Mouse (Mus musculus) CH12.LX (cell line): ENCODE data around the gene Slc6a5. TPM values are rescaled to one million over a fixed set of nuclear protein-coding genes. Genes with fewer than 3 reads are reported as not detected.

Experiments
- DNase-seq: peaks from one replicate; pipeline ENCODE4 v3.0.0-alpha.2; 2013; ENCODE audit errors: extremely low read depth
- H3K27ac ChIP-seq: 2 replicates; pipeline ENCODE4 v1.5.1; 2012; ENCODE audit warnings: low read depth, mild to moderate bottlenecking, control low read depth, moderate library complexity; ENCODE audit not compliant: insufficient read depth
- H3K27me3 ChIP-seq: replicated peaks from 2 replicates; pipeline ENCODE3; 2012; ENCODE audit warnings: inconsistent platforms
- H3K36me3 ChIP-seq, 2 experiments: replicated peaks in 1 of 2; 2 replicates each; pipeline versions ENCODE3 to v1.6.1; 2012; ENCODE audit warnings: inconsistent platforms in 1 of 2, low read length in 1 of 2, mild to moderate bottlenecking in 1 of 2, mixed read lengths in 1 of 2, moderate library complexity in 1 of 2; ENCODE audit not compliant: control insufficient read depth in 1 of 2, insufficient read depth in 1 of 2
- H3K4me1 ChIP-seq, 2 experiments: 2 replicates each; pipeline ENCODE4 v1.6.1; 2012; ENCODE audit warnings: inconsistent platforms in 1 of 2, moderate library complexity in 1 of 2; ENCODE audit not compliant: insufficient read depth in 2 of 2, control insufficient read depth in 1 of 2
- H3K4me2 ChIP-seq: 2 replicates; pipeline ENCODE4 v1.6.1; 2012; ENCODE audit warnings: low read depth, mild to moderate bottlenecking, control low read depth; ENCODE audit not compliant: poor library complexity, insufficient read depth, severe bottlenecking
- H3K4me3 ChIP-seq, 3 experiments: fragments of 150-350 bp in 1 of 3; sonication (generic) in 1 of 3; replicated peaks in 1 of 3; 2 replicates each; pipeline versions ENCODE3 to v1.5.1; 2011 to 2012; ENCODE audit warnings: low read depth in 2 of 3, low read length in 2 of 3, mild to moderate bottlenecking in 2 of 3, moderate library complexity in 2 of 3, control low read depth in 1 of 3, improper control_type of control experiment in 1 of 3, inconsistent platforms in 1 of 3, mixed read lengths in 1 of 3; ENCODE audit not compliant: poor library complexity in 1 of 3
- H3K79me2 ChIP-seq: replicated peaks from 2 replicates; pipeline ENCODE4 v1.6.1; 2012; ENCODE audit warnings: mild to moderate bottlenecking, moderate library complexity; ENCODE audit not compliant: control insufficient read depth, poor library complexity, insufficient read depth, severe bottlenecking; ENCODE audit errors: extremely low read depth
- H3K9ac ChIP-seq: 2 replicates; pipeline ENCODE4 v1.6.1; 2012; ENCODE audit warnings: low read depth, mild to moderate bottlenecking, control low read depth, moderate library complexity; ENCODE audit not compliant: insufficient read depth
- H3K9me3 ChIP-seq: replicated peaks from 2 replicates; pipeline ENCODE3; 2012; ENCODE audit warnings: low read length, inconsistent platforms, mixed read lengths
- CHD2 ChIP-seq: IDR thresholded peaks from 2 replicates; pipeline ENCODE4 v1.6.1; 2011; ENCODE audit warnings: low read length, improper control_type of control experiment
- CTCF ChIP-seq, 2 experiments: IDR thresholded peaks in 1 of 2; conservative IDR thresholded peaks in 1 of 2; 2 replicates each; pipeline ENCODE4 v1.5.1; 2011 to 2012; ENCODE audit warnings: low read depth in 2 of 2, low read length in 2 of 2, improper control_type of control experiment in 1 of 2, inconsistent platforms in 1 of 2, mild to moderate bottlenecking in 1 of 2, moderate library complexity in 1 of 2
- E2F4 ChIP-seq: IDR thresholded peaks from 2 replicates; pipeline ENCODE4 v1.6.1; 2011; ENCODE audit warnings: low read depth, low read length, improper control_type of control experiment; ENCODE audit not compliant: insufficient replicate concordance
- ELF1 ChIP-seq: IDR thresholded peaks from 2 replicates; pipeline ENCODE4 v1.6.1; 2014; ENCODE audit warnings: low read depth, mild to moderate bottlenecking, inconsistent platforms, low read length, improper control_type of control experiment
- EP300 ChIP-seq: IDR thresholded peaks from 2 replicates; pipeline ENCODE4 v1.6.1; 2011; ENCODE audit warnings: low read length, improper control_type of control experiment
- ETS1 ChIP-seq: conservative IDR thresholded peaks from 2 replicates; pipeline ENCODE4 v1.6.1; 2012; ENCODE audit warnings: low read depth, mild to moderate bottlenecking, inconsistent platforms, low read length, improper control_type of control experiment, moderate library complexity
- GABPA ChIP-seq: IDR thresholded peaks from 2 replicates; pipeline ENCODE4 v1.6.1; 2012; ENCODE audit warnings: low read depth, low read length, improper control_type of control experiment, inconsistent platforms; ENCODE audit not compliant: insufficient replicate concordance
- HCFC1 ChIP-seq: IDR thresholded peaks from 2 replicates; pipeline ENCODE4 v1.6.1; 2012; ENCODE audit warnings: low read depth, mild to moderate bottlenecking, inconsistent platforms, low read length, improper control_type of control experiment
- IRF4 ChIP-seq: IDR thresholded peaks from 2 replicates; pipeline ENCODE4 v1.6.1; 2014; ENCODE audit warnings: low read depth, mild to moderate bottlenecking, inconsistent platforms, low read length, improper control_type of control experiment
- JUND ChIP-seq: conservative IDR thresholded peaks from 2 replicates; pipeline ENCODE4 v1.6.1; 2011; ENCODE audit warnings: low read depth, low read length, improper control_type of control experiment
- MAX ChIP-seq: IDR thresholded peaks from 2 replicates; pipeline ENCODE4 v1.6.1; 2011; ENCODE audit warnings: low read length, improper control_type of control experiment
- MAZ ChIP-seq: IDR thresholded peaks from 2 replicates; pipeline ENCODE4 v1.6.1; 2012; ENCODE audit warnings: low read depth, mild to moderate bottlenecking, inconsistent platforms, low read length, improper control_type of control experiment, moderate library complexity
- MEF2A ChIP-seq: IDR thresholded peaks from 2 replicates; pipeline ENCODE4 v1.6.1; 2014; ENCODE audit warnings: low read depth, mild to moderate bottlenecking, inconsistent platforms, low read length, improper control_type of control experiment, borderline replicate concordance
- MYC ChIP-seq: IDR thresholded peaks from 2 replicates; pipeline ENCODE4 v1.6.1; 2011; ENCODE audit warnings: low read depth, mild to moderate bottlenecking, improper control_type of control experiment, low read length
- PAX5 ChIP-seq: IDR thresholded peaks from 2 replicates; pipeline ENCODE4 v1.6.1; 2012; ENCODE audit warnings: low read length, inconsistent platforms, mixed read lengths
- POLR2A ChIP-seq: IDR thresholded peaks from 2 replicates; pipeline ENCODE4 v1.6.1; 2011; ENCODE audit warnings: low read depth, mild to moderate bottlenecking, improper control_type of control experiment, low read length
- POLR2AphosphoS2 ChIP-seq: IDR thresholded peaks from 2 replicates; pipeline ENCODE4 v1.6.1; 2011; ENCODE audit warnings: low read depth, low read length, improper control_type of control experiment
- RAD21 ChIP-seq: IDR thresholded peaks from 2 replicates; pipeline ENCODE4 v1.6.1; 2011; ENCODE audit warnings: low read depth, mild to moderate bottlenecking, low read length, improper control_type of control experiment, moderate library complexity
- RCOR1 ChIP-seq: conservative IDR thresholded peaks from 2 replicates; pipeline ENCODE4 v1.6.1; 2012; ENCODE audit warnings: low read depth, mild to moderate bottlenecking, inconsistent platforms, low read length, improper control_type of control experiment
- SIN3A ChIP-seq: IDR thresholded peaks from 2 replicates; pipeline ENCODE4 v1.6.1; 2012; ENCODE audit warnings: low read length, improper control_type of control experiment, inconsistent platforms
- SMC3 ChIP-seq: IDR thresholded peaks from 2 replicates; pipeline ENCODE4 v1.6.1; 2011; ENCODE audit warnings: low read depth, low read length, improper control_type of control experiment
- TBP ChIP-seq: conservative IDR thresholded peaks from 2 replicates; pipeline ENCODE4 v1.6.1; 2011; ENCODE audit warnings: low read depth, low read length, improper control_type of control experiment
- TCF12 ChIP-seq: IDR thresholded peaks from 2 replicates; pipeline ENCODE4 v1.6.1; 2014; ENCODE audit warnings: low read depth, mild to moderate bottlenecking, inconsistent platforms, low read length, improper control_type of control experiment
- UBTF ChIP-seq: IDR thresholded peaks from 2 replicates; pipeline ENCODE4 v1.6.1; 2012; ENCODE audit warnings: low read depth, mild to moderate bottlenecking, inconsistent platforms, low read length, improper control_type of control experiment, moderate library complexity
- USF2 ChIP-seq: conservative IDR thresholded peaks from 2 replicates; pipeline ENCODE4 v1.6.1; 2011; ENCODE audit warnings: low read depth, low read length, improper control_type of control experiment
- ZC3H11A ChIP-seq: IDR thresholded peaks from 2 replicates; pipeline ENCODE4 v1.6.1; 2012; ENCODE audit warnings: low read depth, mild to moderate bottlenecking, inconsistent platforms, low read length, improper control_type of control experiment
- ZKSCAN1 ChIP-seq: IDR thresholded peaks from 2 replicates; pipeline ENCODE4 v1.6.1; 2012; ENCODE audit warnings: low read depth, inconsistent platforms, low read length, improper control_type of control experiment, borderline replicate concordance
- ZMIZ1 ChIP-seq: IDR thresholded peaks from 2 replicates; pipeline ENCODE4 v1.6.1; 2012; ENCODE audit warnings: low read depth, mild to moderate bottlenecking, inconsistent platforms, low read length, improper control_type of control experiment
- dilution Hi-C: fragments of 300-500 bp; cut with MboI; formaldehyde crosslinking; loops from 2 replicates; pipeline ENCODE4 v1.14.3; 2020; ENCODE audit warnings: low sequenced_read_pairs; ENCODE audit not compliant: extremely low pct_unique_long_range_greater_than_20kb, extremely low pct_ligation_motif_present
- in situ Hi-C: fragments of 300-500 bp; cut with MboI; formaldehyde crosslinking; loops from 3 replicates; pipeline ENCODE4 v1.14.3; 2019; ENCODE audit warnings: low sequenced_read_pairs, low pct_ligation_motif_present, low pct_unique_long_range_greater_than_20kb, mixed read lengths
- polyA plus RNA-seq: library from polyadenylated mRNA; unstranded; fragments of >175 nt; gene quantifications from 2 replicates; pipeline ENCODE4 v1.2.1, GENCODE M21; 2012; ENCODE audit warnings: low read depth; ENCODE audit not compliant: insufficient read length
- total RNA-seq, 2 experiments: library from RNA; depleted of rRNA; stranded (reverse); fragments of 300-350 nt in 1 of 2; fragments of >200 nt in 1 of 2; gene quantifications; 2 replicates each; pipeline ENCODE4 v1.2.3; 2012 to 2014

The Slc6a5 gene
- total and polyA plus RNA-seq, 3 experiments: not detected

GRCm38 (mm10) chr7:49913728-49914328 lies 3.9 kb downstream of the Slc6a5 start (continued):
- TF ChIP-seq CHD2 (peak; percentile 72; the same call in 1 of the 2 replicates), CTCF (conservative IDR thresholded peaks at IDR 0.05 in 1 of 2, IDR thresholded peaks at IDR 0.05 in 1 of 2; ENCODE audit: low read depth in 2 of 2, low read length in 2 of 2) (no peak), POLR2AphosphoS2 (no peak), TCF12 (peak; percentile 77; the same call in 1 of the 2 replicates), HCFC1 (no peak)

GRCm38 (mm10) chr7:49914946-49915345 lies 5.0 kb downstream of the Slc6a5 start:
- H3K4me2 ChIP-seq: no peak overlapping the region
- TF ChIP-seq UBTF (no peak), USF2 (no peak), JUND (no peak), E2F4 (no peak), MYC (no peak), SIN3A (no peak), IRF4 (no peak), MAX (no peak), MEF2A (no peak), RCOR1 (no peak), PAX5 (no peak), ETS1 (no peak), POLR2AphosphoS2 (no peak), ZMIZ1 (no peak), CTCF (conservative IDR thresholded peaks at IDR 0.05 in 1 of 2, IDR thresholded peaks at IDR 0.05 in 1 of 2; ENCODE audit: low read depth in 2 of 2, low read length in 2 of 2) (no peak)
- no peaks in the 10 kb centered on the region for H3K79me2 ChIP-seq
- no peak overlapping the region for H3K4me3 ChIP-seq
- no peak overlapping the region for H3K9ac ChIP-seq
- in situ Hi-C loops: loop anchor here (25.0 kb wide), 1 partner anchor 303 kb away; no protein-coding TSS in a partner anchor
- peaks cover 4% of the 10 kb centered on the region for H3K9me3 ChIP-seq
- H3K36me3 ChIP-seq: no peaks in the 10 kb centered on the region
- H3K4me1 ChIP-seq: peaks cover 9 to 17% of the 10 kb centered on the region in 2 experiments
- H3K27ac ChIP-seq: no peak overlapping the region
- H3K27me3 ChIP-seq: peaks cover 3% of the 10 kb centered on the region
- dilution Hi-C loops: no loop called here
- no peak for DNase-seq

- in situ Hi-C loops: loop anchor here (25.0 kb wide), 1 partner anchor 303 kb away; no protein-coding TSS in a partner anchor
- H3K36me3 ChIP-seq: no peaks in the 10 kb centered on the region
- peaks cover 3% of the 10 kb centered on the region for H3K27me3 ChIP-seq
- H3K4me3 ChIP-seq: no peak overlapping the region
- peaks cover 4% of the 10 kb centered on the region for H3K9me3 ChIP-seq
- H3K9ac ChIP-seq: no peak overlapping the region
- dilution Hi-C loops: no loop called here
- no peak overlapping the region for H3K4me2 ChIP-seq
- TF ChIP-seq ZKSCAN1 (no peak), USF2 (no peak), CTCF (conservative IDR thresholded peaks at IDR 0.05 in 1 of 2, IDR thresholded peaks at IDR 0.05 in 1 of 2; ENCODE audit: low read depth in 2 of 2, low read length in 2 of 2) (no peak), GABPA (no peak), POLR2A (no peak), ZC3H11A (no peak), E2F4 (no peak), MAZ (no peak), TBP (no peak), SMC3 (no peak), RAD21 (no peak), ELF1 (no peak), EP300 (no peak), JUND (no peak)
- no peak for DNase-seq
- H3K79me2 ChIP-seq: no peaks in the 10 kb centered on the region
- H3K27ac ChIP-seq: no peak overlapping the region
- peaks cover 9 to 17% of the 10 kb centered on the region in 2 experiments for H3K4me1 ChIP-seq
Observed at GRCm38 (mm10) chr7:49915471-49915870, 5.5 kb downstream of the Slc6a5 start.
